Mouse (Mus musculus): Measurements from ENCODE around the gene Dmpk. TPM values are rescaled to one million over a fixed set of nuclear protein-coding genes. Genes with fewer than 3 reads are reported as not detected.

Gene Dmpk
- polyA plus RNA-seq (2015; fragmentation: Nextera tagmentation; extraction: Ambion mirVana) = 13.9 and 15.8 TPM in 2 replicates

GRCm38 (mm10) chr7:19083701-19084100, at the start of gene Dmpk:
Dmpk (plus strand) TSS chr7:19083849.
- 0 out of 2 replicates have a peak within 1 kb of the TSS, but pooled peaks have one; percentile 33 for H3K27ac ChIP-seq (replicated peaks)
- no peak within 1 kb of the TSS for H3K9ac ChIP-seq

GRCm38 (mm10) chr7:19044616-19045015, 39.0 kb upstream of the Dmpk start:
- WGBS (ENCODE audit: insufficient replicate concordance) = 92% methylated on average over 6 of the region's 6 CpGs
- Histone ChIP-seq H3K27ac (replicated peaks) (no peak overlapping the region), H3K4me1 (replicated peaks) (no peaks in the 10 kb centered on the region), H3K9me3 (replicated peaks) (no peaks in the 10 kb centered on the region), H3K4me3 (replicated peaks) (no peak overlapping the region), H3K36me3 (replicated peaks) (peaks cover 100% of the 10 kb centered on the region), H3K27me3 (no peaks in the 10 kb centered on the region), H3K9ac (no peak overlapping the region), H3K4me2 (no peak overlapping the region)
- no peak for ATAC-seq (ENCODE audit: insufficient read depth)

More at GRCm38 (mm10) chr7:19083701-19084100, at the start of gene Dmpk:
- Histone ChIP-seq H3K36me3 (replicated peaks) (peaks cover 30% of the 10 kb centered on the region), H3K27me3 (peaks cover 84% of the 10 kb centered on the region), H3K4me1 (replicated peaks) (peaks cover 61% of the 10 kb centered on the region), H3K9me3 (replicated peaks) (no peaks in the 10 kb centered on the region), H3K4me2 (peak within 1 kb of the TSS; percentile 37), H3K4me3 (replicated peaks) (peak within 1 kb of the TSS; percentile 23)
- peak; percentile 29; the same call in 1 of the 2 replicates for ATAC-seq (ENCODE audit: insufficient read depth)
- 53% methylated on average over 10 of the region's 10 CpGs for WGBS (ENCODE audit: insufficient replicate concordance)

GRCm38 (mm10) chr7:19046286-19047069, 37.2 kb upstream of the Dmpk start:
- no peak for ATAC-seq (ENCODE audit: insufficient read depth)
- H3K36me3 ChIP-seq (replicated peaks) = peaks cover 100% of the 10 kb centered on the region

DNA sequence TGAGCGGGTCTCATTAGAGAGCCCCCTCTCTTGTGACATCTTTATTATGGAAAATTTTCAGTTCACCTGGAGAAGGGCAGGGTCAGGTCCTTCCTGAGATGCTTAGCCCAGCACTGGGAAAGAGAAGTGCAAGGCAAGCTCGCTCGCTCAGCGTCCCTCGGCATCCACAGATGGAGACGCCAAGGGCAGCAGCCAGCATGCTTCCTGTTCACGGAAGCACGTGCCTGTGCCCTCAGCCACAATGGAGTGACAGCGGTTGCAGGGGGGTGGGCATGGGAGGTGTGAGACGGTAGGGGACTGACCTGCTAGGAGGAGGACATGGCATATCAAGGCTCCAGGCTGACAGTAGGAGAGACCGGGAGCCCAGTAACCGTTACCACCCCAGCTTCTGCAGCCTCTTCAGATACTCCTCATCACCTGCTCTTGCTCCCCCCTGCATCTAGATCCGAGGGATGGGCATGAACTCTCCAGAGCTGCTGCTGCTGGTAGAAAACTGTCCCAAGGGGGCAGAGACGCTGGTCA, 35.6 kb upstream of the Dmpk start:
- no peaks in the 10 kb centered on the region for H3K4me1 ChIP-seq (replicated peaks)

More at GRCm38 (mm10) chr7:19046286-19047069, 37.2 kb upstream of the Dmpk start:
- WGBS (ENCODE audit: insufficient replicate concordance) = 81% methylated on average over 11 of the region's 11 CpGs
- Histone ChIP-seq H3K4me1 (replicated peaks) (no peaks in the 10 kb centered on the region), H3K27ac (replicated peaks) (no peak overlapping the region), H3K27me3 (no peaks in the 10 kb centered on the region), H3K4me3 (replicated peaks) (no peak overlapping the region), H3K9ac (no peak overlapping the region), H3K4me2 (no peak overlapping the region), H3K9me3 (replicated peaks) (no peaks in the 10 kb centered on the region)

GRCm38 (mm10) chr7:19049252-19049651, 34.4 kb upstream of the Dmpk start:
- 75% methylated on average over 5 of the region's 5 CpGs for WGBS (ENCODE audit: insufficient replicate concordance)
- Histone ChIP-seq H3K4me3 (replicated peaks) (no peak overlapping the region), H3K27ac (replicated peaks) (no peak overlapping the region), H3K36me3 (replicated peaks) (peaks cover 83% of the 10 kb centered on the region), H3K27me3 (no peaks in the 10 kb centered on the region), H3K9ac (no peak overlapping the region), H3K4me1 (replicated peaks) (no peaks in the 10 kb centered on the region), H3K4me2 (no peak overlapping the region), H3K9me3 (replicated peaks) (no peaks in the 10 kb centered on the region)
- no peak for ATAC-seq (ENCODE audit: insufficient read depth)

More for the DNA sequence above, 35.6 kb upstream of the Dmpk start:
- peaks cover 95% of the 10 kb centered on the region for H3K36me3 ChIP-seq (replicated peaks)
- no peak overlapping the region for H3K27ac ChIP-seq (replicated peaks)
- no peak for ATAC-seq (ENCODE audit: insufficient read depth)
- H3K9ac ChIP-seq = no peak overlapping the region
- no peak overlapping the region for H3K4me3 ChIP-seq (replicated peaks)
- WGBS (ENCODE audit: insufficient replicate concordance) = 74% methylated on average over 14 of the region's 14 CpGs
- no peak overlapping the region for H3K4me2 ChIP-seq
- H3K9me3 ChIP-seq (replicated peaks) = no peaks in the 10 kb centered on the region
- H3K27me3 ChIP-seq = no peaks in the 10 kb centered on the region

DNA sequence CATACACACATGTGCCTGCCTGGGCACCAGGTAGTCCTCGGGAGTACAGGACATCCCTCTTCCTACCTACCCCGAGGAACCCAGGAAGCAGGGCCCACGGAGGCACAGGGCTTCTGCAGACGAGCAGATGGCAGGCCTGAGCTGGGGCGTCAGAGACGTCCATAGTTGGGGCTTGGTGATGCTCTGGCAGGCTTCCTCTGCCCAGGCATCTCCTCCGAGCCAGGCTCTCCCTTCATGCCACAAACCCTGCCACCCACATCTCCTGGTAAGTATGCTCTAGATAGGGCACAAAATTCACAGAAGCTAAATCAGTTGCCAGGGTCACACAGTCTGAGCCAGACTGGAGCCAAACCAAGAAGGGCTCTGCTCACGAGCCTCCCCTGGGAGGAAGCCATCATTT, 33.5 kb upstream of the Dmpk start:
- Histone ChIP-seq H3K4me1 (replicated peaks) (no peaks in the 10 kb centered on the region), H3K27ac (replicated peaks) (no peak overlapping the region), H3K9me3 (replicated peaks) (no peaks in the 10 kb centered on the region), H3K4me3 (replicated peaks) (no peak overlapping the region), H3K4me2 (no peak overlapping the region), H3K36me3 (replicated peaks) (peaks cover 74% of the 10 kb centered on the region), H3K27me3 (no peaks in the 10 kb centered on the region), H3K9ac (no peak overlapping the region)
- no peak for ATAC-seq (ENCODE audit: insufficient read depth)
- 66% methylated on average over 8 of the region's 8 CpGs for WGBS (ENCODE audit: insufficient replicate concordance)

DNA sequence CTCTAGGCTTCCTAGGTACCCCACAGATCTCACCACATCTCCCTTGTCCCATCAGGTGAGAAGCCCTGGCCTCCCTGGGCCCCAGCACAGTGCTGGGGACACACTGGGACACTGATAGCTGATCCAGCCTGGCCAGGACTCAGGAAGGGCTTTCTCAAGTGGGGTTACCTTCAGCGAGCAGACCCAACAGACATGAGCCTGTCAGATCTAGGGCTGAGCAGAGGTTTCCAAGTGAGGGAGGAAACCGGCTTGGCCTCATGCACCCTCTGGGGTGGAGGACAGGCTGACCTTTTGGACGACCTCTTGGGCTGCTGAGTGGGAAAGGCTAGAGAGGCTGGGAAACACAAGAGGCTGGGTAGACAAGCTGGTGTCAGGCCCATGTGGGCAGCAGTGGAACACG, 32.5 kb upstream of the Dmpk start:
- H3K4me1 ChIP-seq (replicated peaks) = no peaks in the 10 kb centered on the region
- H3K27me3 ChIP-seq = no peaks in the 10 kb centered on the region
- no peak overlapping the region for H3K4me2 ChIP-seq
- ATAC-seq (ENCODE audit: insufficient read depth) = no peak
- no peak overlapping the region for H3K4me3 ChIP-seq (replicated peaks)
- no peaks in the 10 kb centered on the region for H3K9me3 ChIP-seq (replicated peaks)
- H3K27ac ChIP-seq (replicated peaks) = no peak overlapping the region
- H3K9ac ChIP-seq = no peak overlapping the region
- 59% methylated on average over 4 of the region's 4 CpGs for WGBS (ENCODE audit: insufficient replicate concordance)
- H3K36me3 ChIP-seq (replicated peaks) = peaks cover 64% of the 10 kb centered on the region

DNA sequence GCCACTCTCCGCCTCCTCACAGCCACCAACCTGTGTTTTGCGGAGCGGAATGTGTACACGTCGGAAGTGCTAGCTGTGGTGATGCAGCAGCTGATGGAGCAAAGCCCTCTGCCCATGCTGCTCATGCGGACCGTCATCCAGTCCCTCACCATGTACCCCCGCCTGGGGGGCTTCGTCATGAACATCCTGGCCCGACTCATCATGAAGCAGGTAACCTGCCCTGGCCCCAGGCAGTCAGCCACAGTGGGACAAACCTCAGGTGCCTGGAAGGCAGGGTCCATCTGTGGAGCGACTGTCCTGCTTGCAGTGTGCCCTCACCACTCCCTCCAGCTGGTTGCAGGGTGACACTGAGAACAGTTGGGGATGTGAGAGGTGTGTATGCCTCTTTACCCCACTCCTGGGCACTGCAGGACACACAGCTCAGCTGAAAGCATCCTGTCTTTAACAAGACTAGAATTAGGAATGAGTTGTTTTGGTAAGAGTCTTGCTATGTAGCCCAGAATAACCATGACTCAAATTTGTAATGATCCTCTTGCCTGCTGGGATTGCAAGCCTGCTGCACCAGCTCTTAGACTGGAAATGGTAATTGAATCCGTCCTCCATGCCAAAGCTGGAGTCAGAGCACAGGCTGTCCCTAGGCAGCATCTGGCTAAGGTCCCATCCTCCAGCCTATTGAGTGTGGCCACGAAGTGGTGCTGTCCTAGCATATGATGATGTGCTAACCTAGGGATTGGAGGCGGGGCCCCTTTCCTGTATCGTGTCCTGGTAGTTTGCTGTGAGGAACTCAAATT, 31.1 kb upstream of the Dmpk start:
- Histone ChIP-seq H3K4me1 (replicated peaks) (no peaks in the 10 kb centered on the region), H3K27me3 (no peaks in the 10 kb centered on the region), H3K4me3 (replicated peaks) (no peak overlapping the region), H3K9ac (no peak overlapping the region), H3K4me2 (no peak overlapping the region), H3K9me3 (replicated peaks) (no peaks in the 10 kb centered on the region), H3K36me3 (replicated peaks) (peaks cover 50% of the 10 kb centered on the region), H3K27ac (replicated peaks) (no peak overlapping the region)
- WGBS (ENCODE audit: insufficient replicate concordance) = 74% methylated on average over 15 of the region's 15 CpGs
- ATAC-seq (ENCODE audit: insufficient read depth) = no peak

DNA sequence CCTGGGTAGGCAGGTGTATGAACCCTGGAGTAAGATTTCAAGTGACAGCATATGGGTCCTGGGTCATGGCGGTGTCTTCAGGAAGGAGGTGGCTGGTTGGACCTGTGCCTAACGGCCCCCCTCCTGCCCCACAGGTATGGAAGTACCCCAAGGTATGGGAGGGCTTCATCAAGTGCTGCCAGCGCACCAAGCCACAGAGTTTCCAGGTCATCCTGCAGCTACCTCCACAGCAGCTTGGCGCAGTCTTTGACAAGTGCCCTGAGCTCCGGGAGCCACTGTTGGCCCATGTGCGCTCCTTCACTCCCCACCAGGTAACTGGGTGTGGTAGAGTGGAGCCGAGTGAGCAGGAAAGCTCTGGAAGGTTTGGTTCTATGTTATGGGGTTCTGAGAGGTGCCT, 30.5 kb upstream of the Dmpk start:
- 76% methylated on average over 7 of the region's 7 CpGs for WGBS (ENCODE audit: insufficient replicate concordance)
- Histone ChIP-seq H3K9me3 (replicated peaks) (no peaks in the 10 kb centered on the region), H3K27ac (replicated peaks) (no peak overlapping the region), H3K9ac (no peak overlapping the region), H3K4me1 (replicated peaks) (no peaks in the 10 kb centered on the region), H3K4me3 (replicated peaks) (no peak overlapping the region), H3K27me3 (no peaks in the 10 kb centered on the region), H3K36me3 (replicated peaks) (peaks cover 44% of the 10 kb centered on the region), H3K4me2 (no peak overlapping the region)
- no peak for ATAC-seq (ENCODE audit: insufficient read depth)

DNA sequence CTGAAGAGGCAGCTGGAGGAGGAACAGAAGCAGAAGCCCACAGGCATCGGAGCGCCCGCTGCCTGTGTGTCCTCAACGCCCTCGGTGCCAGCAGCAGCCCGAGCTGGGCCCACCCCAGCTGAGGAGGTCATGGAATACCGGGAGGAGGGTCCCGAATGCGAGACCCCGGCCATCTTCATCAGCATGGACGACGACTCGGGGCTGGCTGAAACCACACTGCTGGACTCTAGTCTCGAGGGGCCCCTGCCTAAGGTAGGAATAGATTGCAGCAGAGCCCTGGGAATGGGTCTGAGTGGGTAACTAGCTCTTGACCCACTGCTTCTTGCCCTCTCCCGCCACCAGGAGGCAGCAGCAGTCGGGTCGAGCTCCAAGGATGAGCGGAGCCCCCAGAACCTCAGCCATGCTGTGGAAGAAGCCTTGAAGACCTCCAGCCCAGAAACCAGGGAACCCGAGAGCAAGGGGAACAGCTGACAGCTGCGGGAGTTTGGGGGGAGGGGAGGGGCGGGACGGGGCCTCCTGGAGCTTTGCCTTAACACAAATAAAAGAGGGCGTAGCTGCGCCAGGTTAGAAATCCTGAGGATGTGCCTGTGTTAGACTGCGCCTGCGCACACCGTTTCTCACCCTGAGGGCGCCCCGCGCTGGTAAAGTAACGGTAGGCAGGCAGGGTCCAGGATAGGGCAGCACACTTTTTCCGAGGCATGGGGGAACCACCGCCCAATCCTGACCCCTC, 29.4 kb upstream of the Dmpk start, which contains the start of gene Rsph6a:
Gene Rsph6a, plus strand, starts transcription at position 644 of the 730 bp plus-strand sequence.
- H3K4me2 ChIP-seq = no peak within 1 kb of the TSS
- peaks cover 33% of the 10 kb centered on the region for H3K36me3 ChIP-seq (replicated peaks)
- H3K27me3 ChIP-seq = 0 out of 2 replicates have a peak, but pooled peaks cover 2% of the 10 kb centered on the region
- H3K27ac ChIP-seq (replicated peaks) = no peak within 1 kb of the TSS
- H3K4me1 ChIP-seq (replicated peaks) = no peaks in the 10 kb centered on the region
- H3K9me3 ChIP-seq (replicated peaks) = no peaks in the 10 kb centered on the region
- WGBS (ENCODE audit: insufficient replicate concordance) = 56% methylated on average over 33 of the region's 33 CpGs
- no peak within 1 kb of the TSS for H3K9ac ChIP-seq
- no peak for ATAC-seq (ENCODE audit: insufficient read depth)
- H3K4me3 ChIP-seq (replicated peaks) = no peak within 1 kb of the TSS

Measured in liver, embryonic 15.5 days (tissue).